Mouse (Mus musculus) ES-E14 (cell line): ENCODE data around the gene Ptgdr2.

Experiments
- CHD2 ChIP-seq: IDR thresholded peaks from 2 replicates; pipeline ENCODE4 v1.6.1; 2014; ENCODE audit warnings: mild to moderate bottlenecking, low read depth, low read length, inconsistent platforms
- HCFC1 ChIP-seq: IDR thresholded peaks from 2 replicates; pipeline ENCODE4 v1.6.1; 2012; ENCODE audit warnings: low read length, inconsistent platforms, borderline replicate concordance; ENCODE audit not compliant: insufficient read depth
- MAFK ChIP-seq: IDR thresholded peaks from 2 replicates; pipeline ENCODE4 v1.6.1; 2014; ENCODE audit warnings: mild to moderate bottlenecking, low read depth, low read length, inconsistent platforms; ENCODE audit not compliant: insufficient read depth
- ZC3H11A ChIP-seq: IDR thresholded peaks from 2 replicates; pipeline ENCODE4 v1.6.1; 2012; ENCODE audit warnings: low read depth, mild to moderate bottlenecking, inconsistent platforms, low read length, borderline replicate concordance
- ZNF384 ChIP-seq: IDR thresholded peaks from 2 replicates; pipeline ENCODE4 v1.6.1; 2012; ENCODE audit warnings: low read depth, low read length, inconsistent platforms

- TF ChIP-seq HCFC1 (no peak), MAFK (no peak), ZNF384 (no peak), CHD2 (no peak), ZC3H11A (no peak)
Measured at GRCm38 (mm10) chr19:10918321-10918991, 18.5 kb upstream of the Ptgdr2 start.
